Mouse (Mus musculus) layer of hippocampus, postnatal 14 days (tissue): Measurements from ENCODE around the gene Tmx1. TPM values are rescaled to one million over a fixed set of nuclear protein-coding genes. Genes with fewer than 3 reads are reported as not detected.

Experiments used
- DNase-seq, 2 experiments: peaks; one replicate each; pipeline ENCODE4 v3.0.0; 2021 to 2022; ENCODE audit warnings: low spot score in 2 of 2, mixed read lengths in 1 of 2
- total RNA-seq, 2 experiments: library from RNA; stranded (reverse); gene quantifications; 2 replicates each; pipeline ENCODE4 v1.2.3; 2021

The Tmx1 gene
- total RNA-seq, 2 experiments from 2014 or later, result 35.4 to 36.1 TPM

DNA sequence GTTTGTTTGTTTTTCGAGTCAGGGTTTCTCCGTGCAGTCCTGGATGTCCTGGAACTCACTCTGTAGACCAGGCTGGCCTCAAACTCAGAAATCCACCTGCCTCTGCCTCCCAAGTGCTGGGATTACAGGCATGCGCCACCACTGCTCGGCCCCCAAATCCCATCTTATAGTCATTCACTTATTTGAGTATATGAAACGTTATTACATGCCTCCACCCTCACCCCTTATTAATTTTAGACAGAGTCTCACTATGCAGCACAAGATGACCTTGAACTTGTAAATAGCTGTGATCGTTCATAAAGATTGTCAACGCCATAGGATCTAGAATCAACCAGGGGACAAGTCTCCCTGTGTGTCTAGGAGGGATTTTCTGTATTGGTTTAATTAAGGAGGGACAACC lies 33.1 kb downstream of the Tmx1 start:
- DNase-seq, result no peak

DNA sequence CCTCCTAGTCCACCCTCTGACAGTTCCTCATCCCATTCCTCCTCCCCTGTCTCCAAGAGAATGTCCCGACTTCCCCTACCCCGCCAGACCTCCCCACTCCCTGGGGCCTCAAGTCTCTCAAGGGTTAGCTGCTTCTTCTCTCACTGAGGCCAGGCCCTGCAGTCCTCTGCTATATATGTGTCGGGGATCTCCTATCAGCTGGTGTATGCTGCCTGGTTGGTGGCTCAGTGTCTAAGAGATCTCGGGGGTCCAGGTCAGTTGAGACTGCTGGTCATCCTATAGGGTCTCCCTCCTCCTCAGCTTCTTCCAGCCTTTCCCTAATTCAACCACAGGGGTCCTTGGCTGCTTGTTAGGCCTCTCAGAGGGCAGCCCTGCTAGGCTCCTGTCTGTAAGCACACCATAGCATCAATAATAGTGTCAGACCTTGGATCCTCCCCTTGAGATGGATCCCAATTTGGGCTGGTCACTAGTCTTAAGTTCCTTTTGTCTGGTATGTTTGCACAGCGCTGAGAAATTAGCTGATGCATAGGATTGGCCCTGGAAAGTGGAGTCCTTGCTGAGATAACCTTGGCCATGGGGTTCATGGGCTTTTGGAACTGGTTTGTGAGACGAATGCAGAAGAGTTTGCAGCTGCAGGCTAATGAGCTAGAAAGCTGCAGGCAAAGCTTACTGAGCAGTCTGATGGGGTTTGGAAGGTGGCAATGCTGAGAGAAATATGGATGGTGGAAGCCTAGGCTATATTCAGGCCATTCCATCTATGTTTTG lies 34.0 kb downstream of the Tmx1 start:
- DNase-seq, result no peak

DNA sequence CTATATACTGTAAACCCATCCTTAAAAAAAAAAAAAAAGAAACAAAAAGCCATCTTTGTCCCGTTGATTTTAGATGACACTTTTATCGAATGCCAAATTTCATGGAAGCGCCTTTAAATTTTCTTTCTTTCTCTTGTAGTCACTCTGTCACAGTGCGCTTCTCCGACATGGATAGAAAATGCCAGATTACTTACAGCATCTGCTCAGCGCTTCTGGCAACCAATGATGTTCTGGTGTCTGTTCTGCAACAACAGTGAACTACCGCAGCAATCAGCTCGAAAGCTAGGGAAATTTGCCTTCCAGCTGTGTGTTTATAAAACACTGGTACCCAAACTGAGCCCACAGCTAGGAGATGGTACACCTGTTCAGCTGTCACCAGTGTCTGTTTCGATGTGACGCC lies 39.5 kb downstream of the Tmx1 start:
- no peak for DNase-seq

DNA sequence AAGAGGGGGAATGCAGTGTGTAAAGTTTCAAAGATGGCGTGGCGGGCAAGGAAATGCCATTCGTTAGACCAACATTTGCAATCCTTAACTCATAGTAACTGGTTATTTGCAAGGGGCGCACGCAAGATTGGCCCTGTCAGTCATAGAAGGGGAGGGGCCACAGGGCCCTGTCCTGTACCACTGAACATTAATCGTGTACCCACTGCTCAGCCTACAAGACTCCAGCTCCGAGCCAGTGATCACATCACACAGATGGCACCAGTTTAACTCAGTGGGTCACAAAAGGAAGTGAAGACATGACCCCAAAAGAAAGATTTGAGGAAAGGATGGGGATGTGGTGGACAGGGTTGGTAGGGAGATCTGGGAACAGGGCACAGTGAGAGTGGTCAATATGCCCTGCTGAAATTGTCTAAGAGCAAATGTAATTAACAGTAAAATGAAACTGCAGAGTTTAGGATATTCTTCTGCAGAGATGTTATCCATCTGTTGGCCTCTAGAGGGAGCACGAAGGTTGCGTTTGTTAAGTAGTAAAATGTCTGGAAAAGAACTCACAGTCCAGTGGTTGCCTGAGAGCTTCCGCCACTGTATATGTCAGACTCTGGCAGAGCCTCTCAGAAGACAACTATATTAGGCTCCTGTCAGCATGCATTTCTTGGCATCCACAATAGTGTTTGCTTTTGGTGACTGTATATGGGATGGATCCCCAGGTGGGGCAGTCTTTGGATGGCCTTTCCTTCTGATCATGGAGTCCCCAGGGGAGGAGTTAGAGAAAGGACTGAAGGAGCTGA lies 41.8 kb downstream of the Tmx1 start:
- DNase-seq, result peak; percentile 35 to 50

DNA sequence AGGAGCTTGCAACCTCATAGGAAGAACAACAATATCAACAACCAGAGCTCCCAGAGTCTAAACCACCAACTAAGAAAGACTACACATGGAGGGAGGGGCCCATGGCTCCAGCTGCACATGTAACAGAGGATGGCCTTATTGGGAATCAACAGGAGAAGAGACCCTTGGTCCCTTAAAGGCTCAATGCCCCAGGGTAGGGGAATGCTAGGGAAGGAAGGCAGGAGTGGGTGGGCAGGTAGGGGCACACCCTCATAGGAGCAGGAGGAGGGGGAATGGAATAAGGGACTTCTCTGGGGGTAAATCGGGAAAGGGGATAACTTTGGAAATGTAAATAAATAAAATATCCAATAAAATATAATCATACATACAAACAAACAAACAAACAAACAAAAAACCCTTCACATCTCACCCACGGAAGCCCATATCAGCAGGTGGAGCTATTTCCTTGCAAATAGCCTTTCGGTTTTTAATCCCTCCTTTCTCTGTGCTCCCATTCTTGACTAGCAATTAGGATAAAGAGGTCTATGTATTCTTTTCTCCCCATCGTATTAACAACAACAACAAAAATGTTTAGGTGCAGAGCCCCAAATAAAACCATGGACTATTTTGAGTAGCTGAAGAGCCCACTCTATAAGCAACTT lies 42.5 kb downstream of the Tmx1 start:
- peak in 1 of 2 experiments; percentile 57 for DNase-seq

DNA sequence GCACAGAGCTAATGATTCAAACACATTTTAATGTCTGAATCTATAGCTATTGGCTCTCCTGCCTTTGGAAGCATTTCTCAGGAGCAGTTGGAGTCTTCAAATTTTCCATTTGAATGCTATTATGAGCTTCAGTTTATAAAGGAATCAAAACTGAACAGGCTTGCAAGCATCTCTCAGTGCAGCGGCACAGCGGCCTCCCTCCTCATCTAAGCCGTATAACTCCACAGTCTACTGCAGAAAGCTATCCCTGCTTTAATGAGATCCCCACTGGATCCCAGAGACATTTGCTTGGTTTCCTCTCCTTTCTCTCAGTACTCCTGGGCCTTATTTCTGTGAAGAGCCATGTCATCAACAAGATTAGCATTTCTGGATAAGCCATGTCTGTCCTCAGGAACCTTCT lies 45.2 kb downstream of the Tmx1 start:
- DNase-seq, result no peak

DNA sequence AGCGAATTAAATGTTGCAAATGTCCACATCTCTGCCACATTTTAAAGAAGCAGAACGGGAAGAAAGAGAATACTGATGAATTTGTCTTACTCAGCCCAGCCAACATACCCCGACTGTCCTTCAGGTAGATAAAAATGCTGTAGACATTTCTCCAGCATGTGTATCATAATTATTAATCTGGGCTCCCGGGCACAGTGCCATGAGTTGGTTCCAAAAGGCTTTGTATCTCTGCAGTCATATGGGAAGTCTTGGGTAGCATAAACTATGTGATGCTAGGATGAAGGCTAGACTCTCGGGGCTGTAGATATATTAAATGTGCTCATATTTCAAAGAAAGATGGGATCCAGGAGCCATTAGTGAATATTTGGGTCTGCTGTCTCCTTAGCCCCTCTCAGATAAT lies 53.1 kb downstream of the Tmx1 start:
- no peak for DNase-seq

DNA sequence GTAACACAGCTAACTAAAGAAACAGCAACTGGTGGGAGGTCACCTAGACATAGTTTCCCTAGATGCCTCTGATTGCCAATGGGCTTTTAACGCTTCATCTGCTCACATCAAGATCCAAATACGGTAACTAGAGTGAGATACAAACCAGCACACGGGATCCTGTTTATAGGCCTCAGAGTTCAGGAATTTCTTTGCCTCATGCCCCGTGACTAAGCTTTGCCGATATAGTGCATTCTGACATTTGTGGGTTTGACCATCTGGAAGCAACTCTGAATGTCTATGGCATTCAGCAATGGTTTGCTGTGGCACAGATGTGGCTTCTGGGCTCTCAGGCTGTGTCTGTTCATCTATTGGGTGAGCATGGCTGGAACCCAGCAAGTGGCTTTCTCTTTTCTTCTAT lies 59.1 kb downstream of the Tmx1 start:
- no peak for DNase-seq

DNA sequence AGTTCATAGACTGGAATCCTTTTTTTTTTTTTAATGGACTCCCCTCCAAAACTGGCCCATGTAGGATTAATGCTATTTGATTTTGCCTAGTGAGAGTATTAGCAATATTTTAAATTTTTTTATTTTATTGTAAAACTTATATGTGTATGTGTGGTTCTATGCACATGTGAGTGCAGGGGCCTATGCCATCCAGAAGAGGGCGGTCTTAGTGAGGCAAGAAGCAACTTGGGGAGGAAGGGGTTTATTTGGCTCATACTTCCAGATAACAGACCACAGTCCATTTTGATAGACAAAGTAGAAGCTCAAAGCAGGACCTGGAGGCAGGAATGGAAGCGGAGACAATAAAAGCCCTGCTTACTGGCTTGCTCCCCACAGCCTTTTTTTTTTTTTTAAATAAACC lies 59.5 kb downstream of the Tmx1 start:
- DNase-seq, result no peak

Other genes with a start within 250 kb of the Tmx1 start
- gene Pygl, start 221.6 kb upstream of the Tmx1 start, total RNA-seq, result 1 to 10 TPM; 3.2 to 5.4 TPM
- 100 to 1,000 TPM; 321 to 358 TPM for gene Trim9, start 105.5 kb upstream of the Tmx1 start, total RNA-seq